Mouse (Mus musculus): ENCODE data around the gene Ocln. TPM values are rescaled to one million over a fixed set of nuclear protein-coding genes. Genes with fewer than 3 reads are reported as not detected.
"Not testable (repeated sequence)": the region's sequence is repeated elsewhere in the genome, so short reads cannot be mapped to it uniquely, and the experiment has no call there.

Gene Ocln
- total and polyA plus RNA-seq, 3 experiments: 0.37 to 0.76 (median 0.43) TPM

- H3K79me2 ChIP-seq (replicated peaks; ENCODE audit: control insufficient read depth, insufficient read depth, low read length): no peaks in the 10 kb centered on the region
- 88% methylated on average over 2 of the region's 2 CpGs for WGBS
- H3K9ac ChIP-seq (ENCODE audit: low read depth, low read length): no peak overlapping the region
- no peak overlapping the region for H3K4me3 ChIP-seq
- no peaks in the 10 kb centered on the region for H3K36me3 ChIP-seq (ENCODE audit: control insufficient read depth, insufficient read depth, low read length)
- no peaks in the 10 kb centered on the region for H3K4me1 ChIP-seq (ENCODE audit: control insufficient read depth, insufficient read depth, low read length)
- no peak overlapping the region for H3K27ac ChIP-seq
- no peak for TF ChIP-seq CTCF (IDR thresholded peaks at IDR 0.05)
- no peak for TF ChIP-seq POLR2A (IDR thresholded peaks at IDR 0.05; ENCODE audit: insufficient read depth, low read depth, low read length)
- no peak for TF ChIP-seq EP300 (IDR thresholded peaks at IDR 0.05; ENCODE audit: insufficient read depth, low read depth, low read length)
- H3K27me3 ChIP-seq (ENCODE audit: control insufficient read depth, insufficient read depth, low read length): no peaks in the 10 kb centered on the region
- intact Hi-C loops (cut with DNase I): no loop called here
- no peak for DNase-seq
These were observed 88.8 kb downstream of the Ocln start for GRCm38 (mm10) chr13:100463527-100464222.

GRCm38 (mm10) chr13:100461336-100461735 is 91.2 kb downstream of the Ocln start:
- no peak overlapping the region for H3K9ac ChIP-seq (ENCODE audit: low read depth, low read length)
- no peaks in the 10 kb centered on the region for H3K79me2 ChIP-seq (replicated peaks; ENCODE audit: control insufficient read depth, insufficient read depth, low read length)
- H3K4me3 ChIP-seq: no peak overlapping the region
- DNase-seq: no peak
- no peaks in the 10 kb centered on the region for H3K4me1 ChIP-seq (ENCODE audit: control insufficient read depth, insufficient read depth, low read length)
- H3K27me3 ChIP-seq (ENCODE audit: control insufficient read depth, insufficient read depth, low read length): no peaks in the 10 kb centered on the region
- no peak for TF ChIP-seq CTCF (IDR thresholded peaks at IDR 0.05)
- no peak for TF ChIP-seq EP300 (IDR thresholded peaks at IDR 0.05; ENCODE audit: insufficient read depth, low read depth, low read length)
- no peak for TF ChIP-seq POLR2A (IDR thresholded peaks at IDR 0.05; ENCODE audit: insufficient read depth, low read depth, low read length)
- intact Hi-C loops (cut with DNase I): no loop called here
- H3K36me3 ChIP-seq (ENCODE audit: control insufficient read depth, insufficient read depth, low read length): no peaks in the 10 kb centered on the region
- 68% methylated on average over 3 of the region's 3 CpGs for WGBS
- H3K27ac ChIP-seq: no peak overlapping the region

- H3K36me3 ChIP-seq (ENCODE audit: control insufficient read depth, insufficient read depth, low read length); H3K4me3 ChIP-seq; H3K79me2 ChIP-seq (replicated peaks; ENCODE audit: control insufficient read depth, insufficient read depth, low read length); DNase-seq; H3K27me3 ChIP-seq (ENCODE audit: control insufficient read depth, insufficient read depth, low read length); H3K9ac ChIP-seq (ENCODE audit: low read depth, low read length); H3K4me1 ChIP-seq (ENCODE audit: control insufficient read depth, insufficient read depth, low read length); intact Hi-C loops (cut with DNase I); H3K27ac ChIP-seq: not testable (repeated sequence)
- 67% methylated on average over 8 of the region's 8 CpGs for WGBS
These were observed 99.9 kb downstream of the Ocln start, which contains the start of gene Naip1 for GRCm38 (mm10) chr13:100452415-100453127. Gene Naip1, minus strand, starts transcription at chr13:100452869.

- DNase-seq: no peak
- Histone ChIP-seq H3K9ac (ENCODE audit: low read depth, low read length) (no peak overlapping the region), H3K4me3 (no peak overlapping the region), H3K27me3 (ENCODE audit: control insufficient read depth, insufficient read depth, low read length) (no peaks in the 10 kb centered on the region), H3K4me1 (ENCODE audit: control insufficient read depth, insufficient read depth, low read length) (no peaks in the 10 kb centered on the region), H3K36me3 (ENCODE audit: control insufficient read depth, insufficient read depth, low read length) (no peaks in the 10 kb centered on the region), H3K27ac (no peak overlapping the region), H3K79me2 (replicated peaks; ENCODE audit: control insufficient read depth, insufficient read depth, low read length) (no peaks in the 10 kb centered on the region)
- TF ChIP-seq POLR2A (IDR thresholded peaks at IDR 0.05; ENCODE audit: insufficient read depth, low read depth, low read length) (no peak), EP300 (IDR thresholded peaks at IDR 0.05; ENCODE audit: insufficient read depth, low read depth, low read length) (no peak), CTCF (IDR thresholded peaks at IDR 0.05) (no peak)
- intact Hi-C loops (cut with DNase I): no loop called here
- 73% methylated on average over 1 of the region's 1 CpGs for WGBS
These were observed 103.0 kb downstream of the Ocln start for GRCm38 (mm10) chr13:100449495-100449894.

Other genes with a start within 250 kb of the Ocln start
- gene Naip6, start 235.0 kb downstream of the Ocln start, total RNA-seq (2021): under 1 TPM; 0.08 to 0.36 TPM
- gene Naip6, start 235.0 kb downstream of the Ocln start, polyA plus RNA-seq (2012; rRNA removed): 0.49 and 0.67 TPM in 2 replicates
- gene Naip1, start 99.8 kb downstream of the Ocln start, total RNA-seq (2021): under 1 TPM; 0.05 to 0.09 TPM
- not detected in 2 replicates for gene Naip1, start 99.8 kb downstream of the Ocln start, polyA plus RNA-seq (2012; rRNA removed)
- gene Gtf2h2, start 60.1 kb downstream of the Ocln start, total RNA-seq (2021): 10 to 100 TPM; 21.4 to 24.3 TPM
- gene Gtf2h2, start 60.1 kb downstream of the Ocln start, polyA plus RNA-seq (2012; rRNA removed): 15.5 and 24.3 TPM in 2 replicates
- under 1 TPM; 0.27 to 0.34 TPM for gene Marveld2, start 64.3 kb upstream of the Ocln start, total RNA-seq (2021)
- 0.50 and 0.66 TPM in 2 replicates for gene Marveld2, start 64.3 kb upstream of the Ocln start, polyA plus RNA-seq (2012; rRNA removed)
- gene Ak6, start 98.3 kb upstream of the Ocln start, total RNA-seq (2021): 10 to 100 TPM; 55.1 to 65.7 TPM
- 49.9 and 92.7 TPM in 2 replicates for gene Ak6, start 98.3 kb upstream of the Ocln start, polyA plus RNA-seq (2012; rRNA removed)
- gene Rad17, start 98.3 kb upstream of the Ocln start, total RNA-seq (2021): 10 to 100 TPM; 15.0 TPM
- gene Rad17, start 98.3 kb upstream of the Ocln start, polyA plus RNA-seq (2012; rRNA removed): 5.6 and 9.5 TPM in 2 replicates
- gene Taf9, start 98.9 kb upstream of the Ocln start, total RNA-seq (2021): 1 to 10 TPM; 9.8 TPM
- gene Taf9, start 98.9 kb upstream of the Ocln start, polyA plus RNA-seq (2012; rRNA removed): 2.2 and 3.4 TPM in 2 replicates
- gene Ccdc125, start 117.0 kb upstream of the Ocln start, total RNA-seq (2021): under 1 TPM; 0.32 to 0.39 TPM
- 0.59 and 0.70 TPM in 2 replicates for gene Ccdc125, start 117.0 kb upstream of the Ocln start, polyA plus RNA-seq (2012; rRNA removed)
- gene Cdk7, start 178.2 kb upstream of the Ocln start, total RNA-seq (2021): 10 to 100 TPM; 21.7 to 24.0 TPM
- gene Cdk7, start 178.2 kb upstream of the Ocln start, polyA plus RNA-seq (2012; rRNA removed): 11.2 and 18.2 TPM in 2 replicates
- gene Mrps36, start 191.9 kb upstream of the Ocln start, total RNA-seq (2021): 100 to 1,000 TPM; 185 to 206 TPM
- 161 and 254 TPM in 2 replicates for gene Mrps36, start 191.9 kb upstream of the Ocln start, polyA plus RNA-seq (2012; rRNA removed)
- gene Cenph, start 223.2 kb upstream of the Ocln start, total RNA-seq (2021): under 1 TPM in 1 of 2 experiments, not detected in 1; 0.23 TPM
- gene Cenph, start 223.2 kb upstream of the Ocln start, polyA plus RNA-seq (2012; rRNA removed): 0.08 TPM in 1 of 2 replicates, not detected in the other
- gene Ccnb1, start 233.9 kb upstream of the Ocln start, total RNA-seq (2021): under 1 TPM; 0.21 to 0.41 TPM
- gene Ccnb1, start 233.9 kb upstream of the Ocln start, polyA plus RNA-seq (2012; rRNA removed): 0.35 and 0.59 TPM in 2 replicates